Mouse (Mus musculus): ENCODE measurements around the gene Gm20696. TPM values are rescaled to one million over a fixed set of nuclear protein-coding genes. Genes with fewer than 3 reads are reported as not detected.

Gm20696 gene
- polyA plus RNA-seq, 1 experiment: 1.7 TPM

DNA sequence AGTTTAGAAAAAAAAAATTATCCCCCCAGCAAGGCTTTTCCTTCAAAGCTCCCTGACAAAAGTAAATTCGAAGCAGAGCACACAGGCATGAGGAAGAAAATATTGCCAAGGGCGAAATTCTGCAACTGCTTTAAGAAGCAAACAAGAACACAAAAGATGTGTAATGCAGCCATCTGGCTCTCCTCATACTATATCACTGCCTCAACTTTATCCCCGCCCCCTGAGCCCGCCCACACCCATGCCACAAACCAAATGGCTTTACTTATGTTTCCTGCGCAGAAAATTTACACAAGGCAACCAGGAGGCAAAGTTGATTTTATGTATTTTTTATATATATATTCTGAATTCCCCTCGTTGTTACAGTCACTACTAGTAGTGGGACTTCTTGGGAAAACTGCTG is 396.7 kb downstream of the Gm20696 start:
- no peaks in the 10 kb centered on the region for H3K27me3 ChIP-seq (ENCODE audit: control insufficient read depth, insufficient read depth, low read length)
- H3K4me3 ChIP-seq (ENCODE audit: extremely low read depth, insufficient read depth, insufficient read length): no peak overlapping the region
- DNase-seq (ENCODE audit: low read depth in 1 of 2, low spot score in 2 of 2): peak in 1 of 2 experiments; percentile 18
- TF ChIP-seq POLR2A (IDR thresholded peaks at IDR 0.05; ENCODE audit: low read depth, low read length): no peak
- TF ChIP-seq CTCF (IDR thresholded peaks at IDR 0.05; ENCODE audit: extremely low read depth, insufficient read depth, insufficient read length, insufficient replicate concordance): no peak
- no peaks in the 10 kb centered on the region for H3K36me3 ChIP-seq (ENCODE audit: control insufficient read depth, insufficient read depth, low read length)
- peaks cover 19% of the 10 kb centered on the region; the same call in 1 of the 2 replicates for H3K4me1 ChIP-seq (ENCODE audit: control insufficient read depth, insufficient read depth, insufficient read length)
- no peak overlapping the region for H3K27ac ChIP-seq (ENCODE audit: insufficient read depth, low read length)
- WGBS: 20% methylated on average over 6 of the region's 6 CpGs

- Histone ChIP-seq H3K4me3 (ENCODE audit: extremely low read depth, insufficient read depth, insufficient read length) (no peak overlapping the region), H3K27ac (ENCODE audit: insufficient read depth, low read length) (no peak overlapping the region), H3K36me3 (ENCODE audit: control insufficient read depth, insufficient read depth, low read length) (no peaks in the 10 kb centered on the region), H3K4me1 (ENCODE audit: control insufficient read depth, insufficient read depth, insufficient read length) (peaks cover 8% of the 10 kb centered on the region; the same call in 1 of the 2 replicates), H3K27me3 (ENCODE audit: control insufficient read depth, insufficient read depth, low read length) (no peaks in the 10 kb centered on the region)
- no peak for DNase-seq (ENCODE audit: low read depth in 1 of 2, low spot score in 2 of 2)
- TF ChIP-seq CTCF (IDR thresholded peaks at IDR 0.05; ENCODE audit: extremely low read depth, insufficient read depth, insufficient read length, insufficient replicate concordance): no peak
- TF ChIP-seq POLR2A (IDR thresholded peaks at IDR 0.05; ENCODE audit: low read depth, low read length): no peak
- 92% methylated on average over 20 of the region's 20 CpGs for WGBS
Measured at GRCm38 (mm10) chr6:99268171-99269061, 398.2 kb downstream of the Gm20696 start.

GRCm38 (mm10) chr6:99265945-99266656 is 400.5 kb downstream of the Gm20696 start:
- Histone ChIP-seq H3K27ac (ENCODE audit: insufficient read depth, low read length) (peak overlapping the region; percentile 93), H3K4me3 (ENCODE audit: extremely low read depth, insufficient read depth, insufficient read length) (peak overlapping the region; percentile 61), H3K4me1 (ENCODE audit: control insufficient read depth, insufficient read depth, insufficient read length) (no peaks in the 10 kb centered on the region; the same call in 1 of the 2 replicates), H3K27me3 (ENCODE audit: control insufficient read depth, insufficient read depth, low read length) (no peaks in the 10 kb centered on the region), H3K36me3 (ENCODE audit: control insufficient read depth, insufficient read depth, low read length) (no peaks in the 10 kb centered on the region)
- WGBS: 9% methylated on average over 13 of the region's 13 CpGs
- DNase-seq (ENCODE audit: low read depth in 1 of 2, low spot score in 2 of 2): peak in 1 of 2 experiments; percentile 48
- TF ChIP-seq CTCF (IDR thresholded peaks at IDR 0.05; ENCODE audit: extremely low read depth, insufficient read depth, insufficient read length, insufficient replicate concordance): no peak
- TF ChIP-seq POLR2A (IDR thresholded peaks at IDR 0.05; ENCODE audit: low read depth, low read length): peak; percentile 14; the same call in 1 of the 2 replicates

- Histone ChIP-seq H3K36me3 (ENCODE audit: control insufficient read depth, insufficient read depth, low read length) (no peaks in the 10 kb centered on the region), H3K4me3 (ENCODE audit: extremely low read depth, insufficient read depth, insufficient read length) (peak overlapping the region; percentile 58), H3K27ac (ENCODE audit: insufficient read depth, low read length) (peak overlapping the region; percentile 87), H3K4me1 (ENCODE audit: control insufficient read depth, insufficient read depth, insufficient read length) (peaks cover 2% of the 10 kb centered on the region; the same call in 1 of the 2 replicates), H3K27me3 (ENCODE audit: control insufficient read depth, insufficient read depth, low read length) (no peaks in the 10 kb centered on the region)
- no peak for DNase-seq (ENCODE audit: low read depth in 1 of 2, low spot score in 2 of 2)
- 19% methylated on average over 4 of the region's 4 CpGs for WGBS
- TF ChIP-seq CTCF (IDR thresholded peaks at IDR 0.05; ENCODE audit: extremely low read depth, insufficient read depth, insufficient read length, insufficient replicate concordance) (no peak), POLR2A (IDR thresholded peaks at IDR 0.05; ENCODE audit: low read depth, low read length) (no peak)
Measured at GRCm38 (mm10) chr6:99265173-99265572, 401.4 kb downstream of the Gm20696 start.

- no peaks in the 10 kb centered on the region for H3K27me3 ChIP-seq (ENCODE audit: control insufficient read depth, insufficient read depth, low read length)
- peak overlapping the region; percentile 64 for H3K4me3 ChIP-seq (ENCODE audit: extremely low read depth, insufficient read depth, insufficient read length)
- 9% methylated on average over 13 of the region's 13 CpGs for WGBS
Measured at GRCm38 (mm10) chr6:99264192-99265093, 402.2 kb downstream of the Gm20696 start.

GRCm38 (mm10) chr6:99263886-99264185 is 402.8 kb downstream of the Gm20696 start:
- WGBS: 16% methylated on average over 2 of the region's 2 CpGs
- Histone ChIP-seq H3K27ac (ENCODE audit: insufficient read depth, low read length) (peak overlapping the region; percentile 93), H3K4me3 (ENCODE audit: extremely low read depth, insufficient read depth, insufficient read length) (peak overlapping the region; percentile 64), H3K4me1 (ENCODE audit: control insufficient read depth, insufficient read depth, insufficient read length) (peaks cover 8% of the 10 kb centered on the region), H3K36me3 (ENCODE audit: control insufficient read depth, insufficient read depth, low read length) (peaks cover 4% of the 10 kb centered on the region; the same call in 1 of the 2 replicates), H3K27me3 (ENCODE audit: control insufficient read depth, insufficient read depth, low read length) (no peaks in the 10 kb centered on the region)
- no peak for DNase-seq (ENCODE audit: low read depth in 1 of 2, low spot score in 2 of 2)
- TF ChIP-seq POLR2A (IDR thresholded peaks at IDR 0.05; ENCODE audit: low read depth, low read length) (no peak), CTCF (IDR thresholded peaks at IDR 0.05; ENCODE audit: extremely low read depth, insufficient read depth, insufficient read length, insufficient replicate concordance) (no peak)

More at GRCm38 (mm10) chr6:99264192-99265093, 402.2 kb downstream of the Gm20696 start:
- Histone ChIP-seq H3K27ac (ENCODE audit: insufficient read depth, low read length) (peak overlapping the region; percentile 93), H3K36me3 (ENCODE audit: control insufficient read depth, insufficient read depth, low read length) (peaks cover 3% of the 10 kb centered on the region; the same call in 1 of the 2 replicates), H3K4me1 (ENCODE audit: control insufficient read depth, insufficient read depth, insufficient read length) (peaks cover 6% of the 10 kb centered on the region)
- DNase-seq (ENCODE audit: low read depth in 1 of 2, low spot score in 2 of 2): peak in 1 of 2 experiments; percentile 46
- no peak for TF ChIP-seq CTCF (IDR thresholded peaks at IDR 0.05; ENCODE audit: extremely low read depth, insufficient read depth, insufficient read length, insufficient replicate concordance)
- peak; percentile 20; the same call in 1 of the 2 replicates for TF ChIP-seq POLR2A (IDR thresholded peaks at IDR 0.05; ENCODE audit: low read depth, low read length)
